Mouse (Mus musculus): ENCODE results near the gene Grk6.

DNA sequence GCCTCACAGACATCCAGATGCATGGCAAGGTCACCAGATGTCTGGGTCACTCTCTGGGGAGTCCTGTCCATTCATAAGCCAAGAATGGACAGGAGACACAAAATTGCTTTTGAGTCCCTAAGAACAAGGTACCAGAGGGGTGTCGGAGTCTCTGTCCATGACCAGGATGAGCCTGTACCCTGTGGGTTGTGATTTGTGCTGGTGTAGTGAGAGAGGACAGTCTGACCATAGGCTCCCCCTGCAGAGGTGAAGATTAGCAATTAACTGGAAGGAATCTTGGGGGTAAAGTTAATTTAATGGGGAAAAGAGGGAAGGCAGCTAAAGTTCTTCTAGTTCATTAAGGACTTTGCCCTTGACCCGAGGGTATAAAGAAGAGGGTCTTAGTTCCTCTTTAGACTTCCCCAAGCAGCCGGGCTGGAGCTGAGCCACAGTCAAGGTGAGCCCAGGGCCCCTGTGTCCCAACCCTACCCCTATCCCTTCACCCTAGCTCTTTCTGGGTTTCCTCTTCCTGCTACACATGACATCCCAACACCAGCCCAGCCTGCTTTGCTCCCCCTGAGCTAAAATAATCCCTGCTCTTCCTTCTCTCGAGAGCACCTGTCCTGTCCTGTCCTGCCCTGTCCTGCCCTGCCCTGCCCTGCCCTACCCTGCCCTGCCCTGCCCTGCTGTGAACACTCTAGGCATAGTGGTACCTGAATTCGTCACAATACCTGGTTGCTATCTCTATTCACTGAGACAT is 45.4 kb upstream of the Grk6 start:
- TF ChIP-seq CTCF (IDR thresholded peaks at IDR 0.05; ENCODE audit: extremely low read depth, insufficient read length, insufficient replicate concordance, low read depth, low read length) (no peak), POLR2A (IDR thresholded peaks at IDR 0.05; ENCODE audit: low read depth, low read length) (no peak; the same call in 1 of the 2 replicates)

All from small intestine, adult 2 months (tissue).